Mouse (Mus musculus) CD4-positive helper T cell, adult 2 months (primary cell): Measurements from ENCODE around the gene Sh3bp5l.

ENCODE experiments used
- DNase-seq: peaks from one replicate; pipeline ENCODE4 v3.0.0-alpha.2; 2012; ENCODE audit warnings: low read depth, missing footprints, low spot score

Gene Sh3bp5l

DNA sequence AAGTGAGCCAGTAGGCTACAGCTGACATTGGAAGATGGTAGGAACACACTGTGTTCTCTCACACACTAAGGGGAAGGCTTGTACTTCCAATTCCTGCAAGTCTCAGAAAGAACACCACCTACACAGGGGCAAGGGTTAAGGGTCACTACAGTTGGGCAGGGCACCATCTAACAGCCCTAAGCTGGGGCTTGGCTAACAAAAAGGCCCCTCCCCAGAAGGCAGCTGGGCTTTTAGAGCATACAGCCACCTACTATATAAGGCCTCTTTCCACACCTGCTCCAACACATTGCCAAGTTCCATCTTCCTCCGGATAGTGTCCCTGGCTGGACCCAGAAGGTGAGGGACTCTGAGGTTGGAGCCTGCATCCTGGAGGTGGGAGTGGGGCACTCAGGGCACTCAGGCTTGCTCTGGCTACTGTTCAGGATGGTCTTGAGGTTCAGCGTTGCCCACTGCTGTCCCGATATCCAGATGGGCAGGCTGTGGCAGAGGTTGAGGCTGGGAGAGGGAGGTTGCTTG is 48.3 kb downstream of the Sh3bp5l start, which contains the start of gene Lypd8:
Gene Lypd8 (plus strand): TSS at position 281 of the 516 bp plus-strand sequence.
- no peak for DNase-seq

DNA sequence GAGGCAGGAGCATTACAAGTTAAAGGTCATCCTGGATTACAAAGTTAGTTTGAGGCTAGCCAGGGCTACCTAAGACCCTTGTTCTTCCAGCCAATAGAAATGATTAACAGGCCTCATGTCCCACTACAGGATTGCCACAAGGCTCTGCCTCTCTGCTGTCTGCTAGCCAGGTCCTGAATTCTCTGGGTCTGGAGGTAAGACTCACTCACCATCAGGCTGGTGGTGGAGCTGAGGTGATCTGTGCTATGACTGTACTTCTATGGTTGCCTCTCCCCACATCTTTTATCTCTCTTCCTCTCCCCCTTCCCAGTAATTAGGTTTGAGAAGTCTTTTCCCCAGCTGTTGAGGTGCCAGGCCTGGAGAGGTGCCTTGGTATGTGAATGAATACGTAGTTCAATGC is 49.0 kb downstream of the Sh3bp5l start:
- no peak for DNase-seq

DNA sequence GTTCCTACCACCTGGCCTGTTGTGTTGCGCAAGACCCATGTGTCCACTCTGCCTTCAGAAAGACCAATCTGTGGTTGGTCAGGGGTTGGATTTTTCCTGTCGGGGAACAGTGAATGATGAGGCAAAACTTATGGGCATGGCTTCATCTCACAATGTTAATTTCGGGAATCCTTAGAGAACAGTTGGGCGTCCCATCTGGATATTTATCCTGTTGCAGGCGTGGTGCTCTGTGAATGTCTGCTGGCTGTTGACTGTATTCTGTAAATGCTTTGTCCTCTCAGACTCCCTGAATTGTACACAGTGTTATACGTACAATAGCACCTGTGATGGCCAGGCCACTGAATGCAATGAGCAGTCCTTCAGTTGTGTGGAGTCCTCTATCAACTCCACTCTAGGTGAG is 51.9 kb downstream of the Sh3bp5l start:
- no peak for DNase-seq
